Mouse (Mus musculus) embryo, embryonic 11 days (tissue): Measurements from ENCODE around the gene Pou3f3.

ENCODE experiments used
- DNase-seq: peaks from one replicate; pipeline ENCODE4 v3.0.0-alpha.2; 2015

Gene Pou3f3

GRCm38 (mm10) chr1:42695578-42695915 lies at the start of gene Pou3f3:
Pou3f3 (plus strand) TSS chr1:42695768.
- peak; percentile 96 for DNase-seq

- no peak for DNase-seq
Observed at GRCm38 (mm10) chr1:42648366-42648935, 47.1 kb upstream of the Pou3f3 start.

- no peak for DNase-seq
Observed at GRCm38 (mm10) chr1:42651461-42651860, 44.1 kb upstream of the Pou3f3 start.

GRCm38 (mm10) chr1:42667546-42667945 lies 28.0 kb upstream of the Pou3f3 start:
- DNase-seq: no peak

GRCm38 (mm10) chr1:42680673-42681072 lies 14.9 kb upstream of the Pou3f3 start:
- DNase-seq: no peak

GRCm38 (mm10) chr1:42681762-42682161 lies 13.8 kb upstream of the Pou3f3 start:
- DNase-seq: no peak

- DNase-seq: no peak
Observed at GRCm38 (mm10) chr1:42683861-42684260, 11.7 kb upstream of the Pou3f3 start.

GRCm38 (mm10) chr1:42684345-42684744 lies 11.2 kb upstream of the Pou3f3 start:
- peak; percentile 59 for DNase-seq

- peak; percentile 82 for DNase-seq
Observed at GRCm38 (mm10) chr1:42684783-42685182, 10.8 kb upstream of the Pou3f3 start.

- peak; percentile 34 for DNase-seq
Observed at GRCm38 (mm10) chr1:42685321-42685960, 10.1 kb upstream of the Pou3f3 start.

- DNase-seq: peak; percentile 84
Observed at GRCm38 (mm10) chr1:42686194-42687131, 9.1 kb upstream of the Pou3f3 start.

- DNase-seq: peak; percentile 30
Observed at GRCm38 (mm10) chr1:42687271-42687670, 8.3 kb upstream of the Pou3f3 start.

GRCm38 (mm10) chr1:42687756-42688540 lies 7.6 kb upstream of the Pou3f3 start:
- peak; percentile 32 for DNase-seq

GRCm38 (mm10) chr1:42688541-42689125 lies 6.9 kb upstream of the Pou3f3 start:
- no peak for DNase-seq

GRCm38 (mm10) chr1:42690024-42690575 lies 5.5 kb upstream of the Pou3f3 start:
- DNase-seq: peak; percentile 30

- DNase-seq: peak; percentile 91
Observed at GRCm38 (mm10) chr1:42691202-42692170, 4.1 kb upstream of the Pou3f3 start.

- no peak for DNase-seq
Observed at GRCm38 (mm10) chr1:42692221-42692620, 3.3 kb upstream of the Pou3f3 start.

- peak; percentile 68 for DNase-seq
Observed at GRCm38 (mm10) chr1:42693101-42693715, 2.4 kb upstream of the Pou3f3 start.

GRCm38 (mm10) chr1:42693852-42694251 lies 1.7 kb upstream of the Pou3f3 start:
- DNase-seq: peak; percentile 74

GRCm38 (mm10) chr1:42694290-42694664 lies 1.3 kb upstream of the Pou3f3 start:
- DNase-seq: peak; percentile 76
